Mouse (Mus musculus) frontal cortex, postnatal 25 days (tissue): ENCODE data around the gene Capns2.
"Not testable (repeated sequence)": the region's sequence is repeated elsewhere in the genome, so short reads cannot be mapped to it uniquely, and the experiment has no call there.

Source experiments
- DNase-seq, 2 experiments: peaks; one replicate each; pipeline ENCODE4 v3.0.0; 2022; ENCODE audit warnings: low spot score in 2 of 2

The Capns2 gene

GRCm38 (mm10) chr8:92901107-92901506 lies at the start of gene Capns2:
Gene Capns2, plus strand, starts transcription at chr8:92901407.
- DNase-seq: no peak

GRCm38 (mm10) chr8:92853188-92853983 lies 47.8 kb upstream of the Capns2 start:
- DNase-seq: no peak

- DNase-seq: no peak
Measured at GRCm38 (mm10) chr8:92854673-92855072, 46.5 kb upstream of the Capns2 start.

GRCm38 (mm10) chr8:92855171-92855894 lies 45.9 kb upstream of the Capns2 start, which contains the start of gene Lpcat2:
Gene Lpcat2, plus strand, starts transcription at chr8:92855339.
- peak; percentile 45 to 64 for DNase-seq

- no peak for DNase-seq
Measured at GRCm38 (mm10) chr8:92856273-92856986, 44.8 kb upstream of the Capns2 start.

GRCm38 (mm10) chr8:92858475-92859182 lies 42.6 kb upstream of the Capns2 start:
- DNase-seq: no peak

GRCm38 (mm10) chr8:92861977-92862376 lies 39.2 kb upstream of the Capns2 start:
- DNase-seq: no peak

- no peak for DNase-seq
Measured at GRCm38 (mm10) chr8:92870281-92870680, 30.9 kb upstream of the Capns2 start.

- no peak for DNase-seq
Measured at GRCm38 (mm10) chr8:92872063-92872759, 29.0 kb upstream of the Capns2 start.

GRCm38 (mm10) chr8:92875795-92876194 lies 25.4 kb upstream of the Capns2 start:
- DNase-seq: no peak

- no peak for DNase-seq
Measured at GRCm38 (mm10) chr8:92881247-92881646, 20.0 kb upstream of the Capns2 start.

- no peak for DNase-seq
Measured at GRCm38 (mm10) chr8:92883771-92884170, 17.4 kb upstream of the Capns2 start.

GRCm38 (mm10) chr8:92892216-92892615 lies 9.0 kb upstream of the Capns2 start:
- not testable (repeated sequence) for DNase-seq

GRCm38 (mm10) chr8:92893870-92894269 lies 7.3 kb upstream of the Capns2 start:
- no peak for DNase-seq

GRCm38 (mm10) chr8:92895053-92895452 lies 6.2 kb upstream of the Capns2 start:
- DNase-seq: no peak

- DNase-seq: no peak
Measured at GRCm38 (mm10) chr8:92896056-92896455, 5.2 kb upstream of the Capns2 start.

- DNase-seq: no peak
Measured at GRCm38 (mm10) chr8:92896611-92897010, 4.6 kb upstream of the Capns2 start.

- DNase-seq: no peak
Measured at GRCm38 (mm10) chr8:92897794-92898193, 3.4 kb upstream of the Capns2 start.

- DNase-seq: no peak
Measured at GRCm38 (mm10) chr8:92899590-92899989, 1.6 kb upstream of the Capns2 start.

- no peak for DNase-seq
Measured at GRCm38 (mm10) chr8:92902981-92903380, 1.8 kb downstream of the Capns2 start.
